28 mouse cellular contexts compared by ENCODE assay signal in genomic region chr2:172197746-172198145, GRCm38 (mm10). TPM values are rescaled to one million over a fixed set of nuclear protein-coding genes. Genes with fewer than 3 reads are reported as not detected.
"Had no signal": no experiment of that assay in that cellular context is flagged by ENCODE, and none has a peak within 500 bp of the region (broad histone marks: within the 10 kb centered on the region; RNA-seq: fewer than 3 reads in every experiment).

No protein-coding gene starts in this region.

- ATAC-seq: midbrain, embryonic 15.5 days had no signal

- H3K4me2 ChIP-seq: kidney, embryonic 15.5 days; lung, embryonic 15.5 days; midbrain, embryonic 11.5 days; midbrain, embryonic 15.5 days; neural tube, embryonic 12.5 days; neural tube, embryonic 15.5 days had no signal

- H3K9me3 ChIP-seq: kidney, embryonic 15.5 days; lung, embryonic 15.5 days; midbrain, embryonic 15.5 days; neural tube, embryonic 12.5 days; neural tube, embryonic 15.5 days had no signal

- H3K27ac ChIP-seq: kidney, embryonic 15.5 days; left cerebral cortex, adult 2 months; liver, embryonic 14.5 days; lung, embryonic 15.5 days; midbrain, embryonic 15.5 days; neural tube, embryonic 12.5 days; neural tube, embryonic 15.5 days had no signal

- H3K36me3 ChIP-seq: kidney, embryonic 15.5 days; lung, embryonic 15.5 days; midbrain, embryonic 15.5 days; neural tube, embryonic 12.5 days; neural tube, embryonic 15.5 days had no signal

- H3K4me3 ChIP-seq: kidney, embryonic 15.5 days; left cerebral cortex, adult 2 months; lung, embryonic 15.5 days; midbrain, embryonic 15.5 days; neural tube, embryonic 12.5 days; neural tube, embryonic 15.5 days had no signal

- H3K9ac ChIP-seq: kidney, embryonic 15.5 days; liver, embryonic 14.5 days; lung, embryonic 15.5 days; midbrain, embryonic 15.5 days; neural tube, embryonic 12.5 days; neural tube, embryonic 15.5 days had no signal

- DNase-seq: kidney, adult 11 months; kidney, adult 8-10 months; kidney, postnatal 10 days; kidney, postnatal 36 days; layer of hippocampus, postnatal 36 days; lung, adult 18-20 months; lung, postnatal 14 days; lung, postnatal 4 days; retina, postnatal 1 day; right cerebral cortex, postnatal 25 days; spleen, adult 18-20 months; thymus, postnatal 25 days had no signal

- H3K4me1 ChIP-seq: kidney, embryonic 15.5 days; lung, embryonic 15.5 days; midbrain, embryonic 15.5 days; neural tube, embryonic 12.5 days; neural tube, embryonic 15.5 days had no signal

- H3K27me3 ChIP-seq: kidney, embryonic 15.5 days; lung, embryonic 15.5 days; midbrain, embryonic 15.5 days; neural tube, embryonic 12.5 days; neural tube, embryonic 15.5 days had no signal

RNA-seq across cellular contexts. Expression of gene Mc3r, which starts 50.5 kb away (rescaled TPM):
- total RNA-seq: layer of hippocampus, postnatal 36 days; liver, adult 2 months; megakaryocyte progenitor cell, adult 5-6 weeks; megakaryocyte-erythroid progenitor cell, adult 5-6 weeks had no signal
- polyA plus RNA-seq: kidney, embryonic 15.5 days; limb, embryonic 11.5 days; liver, adult 2 months; liver, embryonic 14.5 days; lung, embryonic 15.5 days; midbrain, embryonic 11.5 days; neural tube, embryonic 12.5 days; stomach, embryonic 16.5 days; testis, adult 2 months; thymus, postnatal 0 days; urinary bladder, adult 2 months had no signal
